Mouse (Mus musculus): ENCODE measurements around the gene Vip.

Vip gene

GRCm38 (mm10) chr10:5639112-5639511 lies at the start of gene Vip:
Vip (plus strand) TSS chr10:5639218.
- DNase-seq (ENCODE audit: low spot score), result no peak

GRCm38 (mm10) chr10:5591061-5591460 lies 48.0 kb upstream of the Vip start:
- no peak for DNase-seq (ENCODE audit: low spot score)

- DNase-seq (ENCODE audit: low spot score), result no peak
These were observed 47.0 kb upstream of the Vip start for GRCm38 (mm10) chr10:5591996-5592395.

GRCm38 (mm10) chr10:5593464-5593863 lies 45.6 kb upstream of the Vip start, which contains the start of gene Myct1:
Myct1 (plus strand) TSS chr10:5593775.
- DNase-seq (ENCODE audit: low spot score), result no peak

- no peak for DNase-seq (ENCODE audit: low spot score)
These were observed 44.6 kb upstream of the Vip start for GRCm38 (mm10) chr10:5594457-5594856.

- no peak for DNase-seq (ENCODE audit: low spot score)
These were observed 42.5 kb upstream of the Vip start for GRCm38 (mm10) chr10:5596559-5596958.

- DNase-seq (ENCODE audit: low spot score), result peak; percentile 83
These were observed 38.9 kb upstream of the Vip start for GRCm38 (mm10) chr10:5600123-5600522.

- DNase-seq (ENCODE audit: low spot score), result no peak
These were observed 35.5 kb upstream of the Vip start for GRCm38 (mm10) chr10:5603512-5603911.

- no peak for DNase-seq (ENCODE audit: low spot score)
These were observed 34.6 kb upstream of the Vip start for GRCm38 (mm10) chr10:5604371-5604770.

GRCm38 (mm10) chr10:5608874-5609273 lies 30.1 kb upstream of the Vip start:
- DNase-seq (ENCODE audit: low spot score), result no peak

GRCm38 (mm10) chr10:5615186-5616040 lies 23.6 kb upstream of the Vip start:
- DNase-seq (ENCODE audit: low spot score), result no peak

GRCm38 (mm10) chr10:5626268-5626667 lies 12.8 kb upstream of the Vip start:
- no peak for DNase-seq (ENCODE audit: low spot score)

- DNase-seq (ENCODE audit: low spot score), result no peak
These were observed 5.3 kb upstream of the Vip start for GRCm38 (mm10) chr10:5633672-5634200.

- peak; percentile 26 for DNase-seq (ENCODE audit: low spot score)
These were observed 4.7 kb upstream of the Vip start for GRCm38 (mm10) chr10:5634336-5634735.

- DNase-seq (ENCODE audit: low spot score), result no peak
These were observed 1.7 kb upstream of the Vip start for GRCm38 (mm10) chr10:5637322-5637721.

- peak; percentile 26 for DNase-seq (ENCODE audit: low spot score)
These were observed 42.3 kb downstream of the Vip start for GRCm38 (mm10) chr10:5681275-5681674.

GRCm38 (mm10) chr10:5685608-5686007 lies 46.6 kb downstream of the Vip start:
- no peak for DNase-seq (ENCODE audit: low spot score)

GRCm38 (mm10) chr10:5694351-5694750 lies 55.3 kb downstream of the Vip start:
- no peak for DNase-seq (ENCODE audit: low spot score)
